Mouse (Mus musculus) liver, postnatal 0 days (tissue): Measurements from ENCODE around the gene Slc6a6.

Source experiments
- CTCF ChIP-seq: sonication (generic); IDR thresholded peaks from 2 replicates; pipeline ENCODE4 v1.5.1; 2016; ENCODE audit warnings: antibody characterized with exemption, low read depth
- EP300 ChIP-seq: IDR thresholded peaks from 2 replicates; pipeline ENCODE4 v1.6.1; 2016; ENCODE audit warnings: antibody characterized with exemption, low read depth, mild to moderate bottlenecking

DNA sequence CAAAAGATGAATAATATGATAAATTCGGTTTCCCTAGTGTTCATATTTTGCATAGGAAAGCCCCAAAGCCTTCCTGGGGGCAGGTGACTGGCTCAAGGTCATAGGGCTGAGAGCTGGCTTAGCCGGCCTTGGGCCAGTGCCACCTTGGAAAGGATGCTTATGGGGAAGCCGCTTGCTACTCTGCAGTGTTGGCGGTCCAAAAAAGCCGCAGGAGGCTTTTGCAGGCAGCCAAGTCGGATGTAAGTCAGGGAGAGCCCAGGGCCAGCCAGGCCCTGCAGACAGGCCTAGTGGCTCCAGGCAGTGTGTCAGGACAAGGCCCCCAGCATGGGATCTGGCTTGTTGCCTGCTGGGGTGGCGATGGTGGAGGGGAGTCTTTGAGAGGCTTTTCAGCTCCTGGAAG, 10.8 kb downstream of the Slc6a6 start:
- TF ChIP-seq CTCF (no peak), EP300 (no peak)
